Mouse (Mus musculus) spleen, postnatal 10 days (tissue): Measurements from ENCODE around the gene Sytl1.
A peak's percentile ranks its signal among the peaks of the same experiment; 100 is the strongest.

Experiments
- DNase-seq, 2 experiments: peaks; one replicate each; pipeline ENCODE4 v3.0.0; 2021 to 2022; ENCODE audit warnings: low spot score in 2 of 2

Gene Sytl1

DNA sequence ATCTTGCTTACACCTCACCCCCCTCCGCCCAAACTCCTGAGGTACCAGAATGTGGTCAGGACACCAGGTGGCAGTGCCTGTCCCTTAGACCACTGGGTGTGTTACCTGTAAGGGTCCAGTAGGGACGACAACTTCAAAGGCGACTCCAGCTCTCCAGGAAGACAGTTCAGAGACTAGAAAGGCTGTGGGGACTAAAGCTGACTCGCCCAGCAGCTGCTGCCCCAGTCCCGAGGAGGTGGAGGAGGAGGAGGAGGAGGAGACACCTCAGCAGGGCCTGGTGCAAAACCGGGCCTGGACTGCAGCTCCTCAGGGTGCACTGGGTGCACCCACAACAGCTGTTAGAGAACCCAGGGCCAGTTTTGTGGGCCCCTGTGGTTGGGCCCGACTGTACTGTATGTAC, at the start of gene Sytl1:
Sytl1 (minus strand) TSS at position 232 of the 400 bp plus-strand sequence.
- DNase-seq, result peak in 1 of 2 experiments; percentile 37

DNA sequence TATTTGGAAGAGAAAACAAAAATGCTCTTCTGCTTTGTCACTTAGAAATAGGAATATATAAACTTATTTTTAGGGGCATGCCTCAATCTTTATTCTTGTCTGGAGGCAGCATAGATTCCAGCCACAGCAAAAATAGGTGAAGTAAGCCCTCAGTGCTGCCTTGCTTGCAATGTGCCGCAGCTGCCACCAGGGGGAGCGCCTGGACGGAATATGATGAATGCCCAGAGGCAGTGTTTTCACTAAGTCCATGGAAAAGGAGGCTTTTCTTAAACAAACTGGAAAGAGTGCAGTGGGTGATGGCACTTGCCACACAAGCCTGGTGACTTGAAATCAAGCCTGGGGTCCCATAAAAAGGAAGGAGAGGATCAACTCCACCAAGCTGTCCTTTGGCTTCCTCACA, 47.0 kb upstream of the Sytl1 start:
- DNase-seq, result peak; percentile 90 to 92

DNA sequence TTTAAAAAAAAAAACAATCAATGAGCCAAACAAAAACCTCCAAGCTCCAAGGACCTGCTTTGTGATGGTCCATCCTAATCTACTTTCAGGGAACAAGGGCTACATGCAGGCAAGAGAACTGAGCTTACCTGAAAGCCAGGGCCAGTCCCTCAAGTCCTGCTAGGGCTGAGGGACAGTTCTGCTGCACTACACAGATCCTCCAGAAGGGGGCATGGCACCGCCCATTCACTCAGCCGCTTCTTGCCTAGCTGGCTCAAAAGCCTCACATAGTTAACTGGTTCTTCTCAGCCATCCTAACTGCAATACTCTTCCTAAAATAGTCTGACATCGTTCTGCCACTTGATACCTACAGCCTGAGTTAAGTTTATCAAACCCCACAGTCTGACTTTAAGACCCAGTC, 44.4 kb upstream of the Sytl1 start:
- peak; percentile 48 to 73 for DNase-seq

DNA sequence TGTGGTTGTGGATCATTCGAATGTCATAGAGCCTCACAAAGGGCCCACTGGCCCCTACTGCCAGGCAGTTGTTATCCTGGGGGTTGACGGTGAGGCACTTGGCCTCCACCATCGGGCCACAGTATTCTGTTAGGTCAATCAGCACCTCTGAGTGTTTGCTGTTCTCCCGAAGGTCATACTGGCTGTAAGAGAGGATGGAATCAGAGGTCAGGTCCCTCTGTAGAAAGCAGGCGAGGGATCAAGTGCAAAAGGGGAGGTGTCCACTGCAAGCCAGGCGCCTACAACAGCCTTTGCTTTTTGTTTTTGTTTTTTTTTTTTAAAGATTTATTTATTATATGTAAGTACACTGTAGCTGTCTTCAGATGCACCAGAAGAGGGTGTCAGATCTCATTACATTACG, 42.9 kb upstream of the Sytl1 start:
- DNase-seq, result no peak

DNA sequence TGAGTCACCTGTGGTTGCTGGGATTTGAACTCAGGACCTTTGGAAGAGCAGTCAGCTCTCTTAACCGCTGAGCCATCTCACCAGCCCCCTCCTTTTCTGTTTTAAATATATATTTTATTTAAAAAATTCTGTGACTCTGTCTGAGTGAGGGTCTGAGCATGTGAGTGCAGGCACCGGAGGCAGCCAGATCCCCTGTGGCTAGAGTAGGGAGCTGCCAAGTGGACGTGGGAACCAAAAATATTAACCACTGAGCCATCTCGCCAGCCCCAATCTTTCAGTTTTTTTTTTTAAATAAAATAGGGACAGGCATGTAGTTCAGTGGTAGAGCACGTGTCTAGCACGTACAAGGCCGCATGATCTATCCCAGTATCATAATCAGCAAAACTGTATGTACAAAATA, 41.9 kb upstream of the Sytl1 start:
- DNase-seq, result no peak

DNA sequence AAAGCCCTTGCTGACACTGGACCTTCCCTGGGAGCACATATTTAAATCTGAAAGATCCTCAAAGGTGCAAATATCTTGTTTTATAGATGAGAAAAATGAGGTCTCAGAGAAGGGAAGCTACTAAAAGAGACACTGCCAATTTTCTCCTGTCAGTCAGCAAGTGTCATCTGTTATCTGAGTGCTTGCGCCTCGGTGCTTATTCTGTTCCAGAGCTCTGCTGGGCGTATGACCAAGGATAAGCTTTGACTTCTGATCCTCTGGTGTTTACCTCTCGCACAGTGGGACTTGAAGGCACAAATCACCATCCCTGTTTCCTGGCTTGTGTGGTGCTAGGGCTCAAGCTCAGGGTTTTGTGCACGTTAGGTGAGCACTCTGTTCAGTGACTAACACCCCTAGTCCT, 39.8 kb upstream of the Sytl1 start:
- DNase-seq, result no peak

DNA sequence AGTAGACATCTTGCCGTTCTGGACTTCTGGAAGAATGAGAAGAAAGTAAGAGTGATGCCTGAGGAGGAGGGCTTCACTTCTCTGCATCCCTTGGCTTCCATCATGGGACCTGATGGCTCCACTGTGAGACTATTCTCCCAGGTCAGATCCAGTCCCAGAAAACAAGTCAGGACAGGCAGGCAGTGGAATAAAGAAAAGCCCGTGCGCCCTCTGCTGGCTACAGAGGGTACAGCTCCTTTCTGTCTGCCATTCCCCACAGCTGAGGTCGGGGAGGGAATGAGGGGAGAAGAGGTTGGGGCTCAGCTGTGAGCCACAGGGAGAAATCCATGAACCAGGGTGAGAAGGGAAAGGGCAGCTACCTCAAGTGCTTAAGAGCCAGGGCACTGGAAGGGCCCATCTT, 38.9 kb upstream of the Sytl1 start:
- peak; percentile 74 to 83 for DNase-seq

DNA sequence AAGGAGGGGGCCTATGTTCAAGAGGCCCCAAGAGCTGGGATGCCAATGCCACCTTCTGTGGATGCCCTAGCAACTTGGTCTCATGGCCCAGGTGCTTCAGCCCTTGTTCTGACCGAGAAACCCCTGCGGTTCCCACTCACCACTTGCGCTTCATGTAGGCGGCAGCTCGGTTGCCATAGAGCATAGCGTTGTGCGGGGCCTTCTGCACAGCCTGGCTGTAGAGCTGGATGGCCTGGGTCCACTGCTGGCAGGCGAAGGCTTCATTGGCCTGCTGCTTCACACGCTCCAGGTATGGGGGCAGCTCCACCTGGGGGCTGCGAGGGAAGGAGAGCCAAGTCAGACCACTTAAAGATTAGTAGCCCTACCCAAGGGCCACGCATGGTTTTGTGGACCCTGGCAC, 37.5 kb upstream of the Sytl1 start:
- DNase-seq, result no peak

DNA sequence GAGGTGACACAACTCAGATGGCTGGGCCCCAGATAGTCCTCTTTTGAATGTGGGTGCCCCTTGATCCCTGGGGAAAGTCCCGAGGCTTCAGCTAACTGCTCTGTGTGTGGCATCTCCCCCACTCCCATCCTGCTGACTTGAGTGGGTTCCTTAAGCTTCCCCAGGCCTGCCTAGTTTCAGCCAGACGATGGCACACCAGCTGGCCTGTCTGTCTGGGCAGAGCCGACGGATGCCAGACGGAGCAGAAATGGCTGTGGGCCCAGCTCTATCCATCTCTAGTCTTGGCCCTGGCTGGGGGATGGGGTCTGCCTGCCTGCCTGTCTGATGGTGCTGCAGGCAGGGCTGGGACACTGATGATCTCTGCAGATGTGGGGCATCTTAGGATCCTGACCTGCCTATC, 36.8 kb upstream of the Sytl1 start:
- no peak for DNase-seq

DNA sequence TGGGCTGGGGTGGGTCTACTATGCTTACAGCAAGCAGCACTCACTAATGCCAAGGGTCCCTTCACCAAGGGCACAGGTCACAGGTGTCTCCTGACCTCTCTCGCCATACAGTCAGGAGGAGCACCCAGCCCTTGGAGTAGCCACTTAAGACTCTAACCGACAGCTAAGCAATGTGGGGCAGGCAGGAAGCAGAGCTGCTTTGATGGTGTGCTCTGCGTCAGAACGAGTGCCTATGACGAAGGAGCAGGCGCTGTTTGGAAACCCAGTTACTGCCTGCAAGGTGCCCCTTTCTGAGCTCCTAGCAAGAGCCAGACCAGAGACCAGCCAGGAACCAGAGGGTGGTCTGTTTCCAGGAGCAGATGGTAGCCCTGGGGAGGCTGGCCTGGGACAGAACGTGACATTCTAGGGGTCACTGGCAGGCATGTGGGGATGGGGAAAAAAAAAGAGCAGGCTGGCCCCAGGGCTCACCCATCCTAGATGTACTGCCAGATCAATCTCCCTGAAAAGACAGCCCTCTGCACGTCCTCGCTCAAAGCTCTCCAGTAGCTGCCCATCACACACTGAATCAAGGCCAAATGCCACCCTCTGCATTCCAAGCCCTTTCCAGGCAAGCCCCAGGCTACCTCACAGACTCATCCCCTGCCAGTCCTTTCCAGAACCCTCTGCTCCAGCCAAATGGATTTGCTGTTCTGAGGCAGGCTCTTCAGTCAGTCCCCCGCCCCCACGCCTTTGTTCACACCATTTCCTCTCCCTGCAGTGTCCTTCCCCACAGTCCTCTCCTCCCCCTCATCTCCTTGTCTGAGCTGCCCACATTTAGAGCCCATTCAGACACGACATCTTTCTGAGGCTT, 35.8 kb upstream of the Sytl1 start:
- DNase-seq, result no peak

DNA sequence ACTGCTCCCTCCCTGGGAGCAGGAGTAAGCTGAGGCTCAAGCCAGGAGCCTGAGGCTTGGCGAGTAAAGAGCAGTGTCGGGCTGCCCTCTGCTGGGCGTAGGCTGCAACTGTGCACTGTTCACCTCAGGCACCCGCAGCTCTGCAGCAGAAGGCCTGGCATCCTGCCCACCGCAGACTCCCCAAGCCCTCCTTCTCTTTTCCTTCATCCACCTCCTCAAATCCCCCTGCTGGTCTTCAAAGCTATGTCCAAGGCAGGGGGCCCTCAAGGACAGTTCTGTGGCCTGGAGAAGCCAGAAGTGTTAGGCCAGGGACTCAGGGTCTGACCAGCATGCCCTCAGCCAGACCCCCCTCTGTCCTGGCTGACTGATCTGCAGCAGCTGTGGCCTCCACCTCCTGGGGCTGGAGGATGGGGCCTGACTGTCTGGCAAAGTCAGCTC, 34.9 kb upstream of the Sytl1 start:
- DNase-seq, result peak; percentile 68 to 82

DNA sequence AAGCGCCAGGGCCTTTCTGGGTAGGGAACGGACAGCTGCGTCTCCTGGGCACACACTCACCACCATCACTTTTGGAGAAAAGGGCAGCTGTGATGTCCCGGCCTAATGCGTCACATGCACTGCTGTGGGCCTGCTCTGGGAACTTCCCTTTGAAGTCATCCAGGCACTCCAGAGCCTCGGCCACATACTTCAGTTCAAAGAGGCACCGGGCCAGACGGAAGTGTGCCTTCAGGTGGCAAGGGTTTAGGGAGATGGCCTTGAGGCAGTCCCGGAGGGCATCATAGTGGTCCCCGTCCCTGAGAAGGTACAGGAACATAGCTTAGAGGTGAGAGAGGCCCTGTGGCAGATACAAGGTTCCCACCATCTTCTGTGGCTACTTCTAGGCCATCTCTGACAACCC, 34.4 kb upstream of the Sytl1 start:
- no peak for DNase-seq

DNA sequence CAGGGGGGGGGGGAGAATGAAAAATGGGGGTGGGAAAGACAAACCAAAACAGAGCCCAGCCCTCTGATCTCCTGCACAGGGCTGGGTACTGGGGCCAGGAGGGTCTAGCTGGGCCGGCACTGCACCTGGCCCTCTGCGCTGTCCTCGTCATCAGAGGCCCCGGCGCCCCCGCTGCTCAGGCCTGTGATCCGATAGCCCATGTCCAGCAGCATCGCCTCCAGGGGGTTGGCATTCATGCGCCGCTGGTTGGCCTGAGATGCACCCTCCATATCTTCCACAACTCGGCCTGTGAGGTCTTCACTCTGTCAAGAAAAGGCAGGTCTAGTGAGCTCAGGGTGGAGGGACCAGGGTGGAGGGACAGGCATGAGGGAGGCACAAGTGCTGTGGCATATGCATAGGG, 31.2 kb upstream of the Sytl1 start:
- no peak for DNase-seq

DNA sequence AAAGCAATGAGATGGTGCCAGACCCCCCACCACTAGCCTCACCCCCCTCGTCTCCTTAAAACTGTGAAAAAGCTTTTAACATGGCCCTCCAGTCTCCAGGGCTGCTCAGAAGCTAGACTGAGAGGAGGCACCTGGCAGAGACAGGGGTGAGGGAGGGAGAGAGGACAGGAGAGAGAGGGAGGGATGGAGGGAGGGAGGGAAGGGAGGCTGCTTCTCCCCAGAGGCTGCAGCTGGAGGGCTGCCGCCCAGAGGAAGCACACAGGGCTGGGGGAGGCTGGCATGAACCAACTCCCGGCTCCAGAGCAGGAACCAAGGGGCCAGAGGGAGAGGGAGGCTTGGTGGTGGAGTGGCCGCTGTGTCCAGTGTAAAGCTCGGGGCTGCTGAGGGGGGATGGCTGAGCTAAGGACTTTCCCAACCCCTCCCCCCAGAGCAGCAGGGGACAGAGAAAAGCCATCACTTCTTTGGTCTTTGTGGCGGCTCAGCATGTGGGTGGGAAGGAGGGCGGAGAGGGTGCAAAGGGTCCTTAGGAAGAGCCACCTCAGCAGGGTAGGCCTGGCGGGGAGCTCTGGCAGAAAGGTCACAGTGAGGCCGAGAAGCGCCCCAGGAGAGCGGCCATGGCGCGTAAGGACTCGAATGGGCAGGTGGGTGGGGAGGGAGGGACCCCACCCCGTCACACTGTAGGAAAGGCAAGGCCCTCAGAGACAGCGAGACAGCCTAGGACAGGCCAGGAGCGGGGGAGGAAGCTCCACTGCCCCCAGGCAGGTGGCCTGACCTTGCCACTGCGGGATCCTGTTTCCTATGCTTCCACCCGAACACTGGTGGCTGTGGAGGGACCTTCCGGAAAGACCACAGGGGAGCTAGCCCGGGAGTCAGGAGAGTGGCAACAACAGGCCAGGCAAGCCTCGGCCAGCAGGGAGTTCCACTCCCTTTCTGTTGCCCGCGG, 30.3 kb upstream of the Sytl1 start:
- DNase-seq, result no peak

DNA sequence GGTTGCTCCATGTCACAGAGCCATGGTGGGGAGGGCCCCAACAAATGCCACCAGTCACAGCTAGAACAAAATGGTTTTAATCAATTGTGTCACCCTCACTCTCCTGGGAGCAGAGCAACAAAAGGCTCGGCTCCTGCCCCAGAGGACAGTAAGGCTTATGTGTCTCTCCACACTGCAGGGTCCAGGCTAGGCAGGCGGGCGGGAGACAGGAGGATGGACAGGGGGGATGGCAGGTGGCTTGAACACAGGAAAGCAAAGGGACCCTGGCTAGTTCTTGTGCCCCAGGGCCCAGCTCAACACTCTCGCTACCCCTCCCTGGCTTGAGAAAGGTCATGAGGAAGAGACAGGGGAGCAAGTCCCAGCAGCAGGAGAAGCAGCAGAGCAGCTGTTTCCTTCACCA, 29.5 kb upstream of the Sytl1 start:
- no peak for DNase-seq

DNA sequence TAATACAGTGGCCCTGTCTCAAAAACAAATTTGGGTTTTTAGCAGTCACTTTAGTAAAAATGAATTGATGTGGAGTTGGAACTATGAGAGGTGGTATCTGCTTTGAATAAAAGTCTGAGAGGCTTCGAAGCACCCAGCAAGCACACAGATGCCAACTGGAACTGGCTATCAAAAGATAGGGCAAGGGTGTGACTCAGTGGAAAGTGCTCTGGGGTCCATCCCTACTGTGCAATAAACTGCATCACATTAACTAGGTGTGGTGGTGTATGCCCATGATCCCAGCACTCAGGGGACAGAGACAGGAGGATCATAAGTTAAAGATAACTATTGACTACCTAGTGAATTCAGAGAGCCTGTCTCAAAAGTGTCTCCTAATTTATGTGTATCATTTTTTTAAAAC, 28.3 kb upstream of the Sytl1 start:
- DNase-seq, result no peak

DNA sequence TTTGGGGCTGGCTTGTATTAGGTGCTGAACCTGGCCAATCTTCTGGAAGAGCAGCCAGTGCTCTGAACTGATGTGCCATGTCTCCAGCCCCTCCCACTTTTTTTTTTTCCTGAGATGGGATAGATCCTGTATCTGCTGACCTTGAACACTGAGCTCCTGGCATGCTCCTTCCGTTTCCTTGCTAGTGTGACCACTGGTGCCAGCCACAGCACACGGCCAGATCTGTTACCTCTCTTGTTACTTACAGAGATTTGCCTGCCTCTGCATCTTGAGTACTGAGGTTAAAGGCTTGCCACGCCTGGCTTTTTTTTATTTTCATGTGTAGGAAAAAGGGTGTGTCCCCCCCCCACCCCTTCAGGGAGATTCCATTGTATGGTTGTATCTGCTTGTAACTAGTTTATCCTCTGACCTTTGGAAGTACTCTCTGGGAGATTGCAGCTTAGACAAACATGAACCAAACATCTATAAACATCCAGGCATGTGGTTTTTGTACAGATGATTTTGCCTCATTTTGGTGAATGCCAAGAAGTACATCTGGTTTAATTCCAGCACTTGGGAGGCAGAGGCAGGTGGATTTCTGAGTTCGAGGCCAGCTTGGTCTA, 23.7 kb upstream of the Sytl1 start:
- DNase-seq, result no peak

DNA sequence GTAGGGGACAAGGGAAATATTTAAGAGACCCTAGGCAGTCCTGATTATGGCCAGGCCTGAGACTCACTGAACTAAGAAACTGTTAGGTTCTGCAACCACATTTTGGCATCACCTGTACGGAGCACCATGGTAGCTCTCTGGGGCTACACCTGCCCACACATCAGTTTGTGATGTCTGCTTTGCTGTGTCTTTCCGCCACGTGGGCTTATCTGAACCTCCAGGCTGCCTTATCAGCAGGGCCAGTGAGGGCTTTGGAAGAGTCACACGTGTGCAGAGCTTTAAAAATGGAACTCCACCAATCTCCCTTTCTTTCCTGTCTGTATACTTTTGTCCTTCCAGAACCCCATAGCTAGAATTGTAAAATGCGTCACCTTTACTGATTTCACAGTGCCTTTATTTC, 23.0 kb upstream of the Sytl1 start:
- DNase-seq, result peak in 1 of 2 experiments; percentile 77

DNA sequence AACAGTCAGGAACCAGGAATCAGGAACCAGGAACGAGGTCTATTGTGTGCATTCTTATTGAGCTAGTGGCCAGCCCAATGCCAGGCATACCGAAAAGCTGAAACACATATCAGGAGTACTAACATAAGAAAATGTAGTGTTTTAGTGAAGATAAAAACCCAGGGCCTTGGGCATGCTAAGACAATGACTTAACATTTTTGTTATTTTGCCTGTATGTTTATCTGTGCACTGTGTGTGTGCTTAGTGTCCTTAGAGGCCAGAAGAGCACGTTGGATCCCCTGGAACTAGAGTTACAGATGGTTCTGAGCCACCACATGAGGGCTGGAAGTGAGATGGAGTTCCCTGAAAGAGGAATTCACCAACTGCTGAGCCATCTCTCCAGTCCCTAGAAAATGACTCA, 22.4 kb upstream of the Sytl1 start:
- DNase-seq, result no peak

DNA sequence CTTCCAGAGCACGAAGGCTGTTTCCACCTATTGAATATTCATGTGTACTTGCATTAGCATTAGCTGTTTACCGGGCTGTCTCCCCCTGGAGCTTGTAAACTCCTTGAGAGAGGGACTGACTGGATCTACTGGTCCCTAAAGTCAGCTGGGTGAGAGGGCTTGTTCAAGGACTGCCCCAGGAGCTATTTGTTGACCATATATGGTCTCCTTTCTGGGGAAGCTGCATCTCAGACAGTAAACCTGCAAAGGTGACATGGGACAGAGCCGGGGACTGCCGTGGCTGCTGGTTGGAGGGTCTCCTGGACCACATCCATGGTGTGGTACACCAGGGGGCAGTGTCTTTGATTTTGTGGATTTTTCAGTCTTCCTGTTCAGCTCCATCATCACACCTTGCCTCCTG, 19.7 kb upstream of the Sytl1 start:
- DNase-seq, result no peak

DNA sequence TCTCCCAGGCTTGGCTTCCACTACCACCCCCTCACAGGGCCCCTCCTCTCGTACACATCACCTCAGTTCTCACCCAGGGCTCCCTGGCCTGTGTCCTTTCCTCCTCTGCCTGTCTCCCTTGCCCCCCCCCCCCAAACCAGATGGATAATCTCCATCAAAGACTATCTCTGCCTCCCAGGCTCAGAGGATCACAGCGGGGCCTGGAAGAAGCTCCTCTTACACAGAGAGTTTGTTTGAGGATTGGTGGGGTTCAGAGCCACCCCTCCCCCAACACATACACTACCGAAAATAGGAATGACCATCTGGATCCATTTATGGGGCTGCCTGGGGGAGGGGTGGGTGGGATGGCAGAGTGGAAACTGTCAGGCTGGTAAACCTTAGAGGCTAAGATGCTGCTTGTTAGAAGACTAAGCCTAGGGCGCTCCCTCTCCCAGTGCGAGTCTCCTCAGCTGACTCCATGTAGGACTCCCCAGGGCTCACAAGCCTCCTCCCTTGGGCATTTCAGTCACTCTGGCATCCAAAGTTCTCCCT, 19.1 kb upstream of the Sytl1 start:
- no peak for DNase-seq

DNA sequence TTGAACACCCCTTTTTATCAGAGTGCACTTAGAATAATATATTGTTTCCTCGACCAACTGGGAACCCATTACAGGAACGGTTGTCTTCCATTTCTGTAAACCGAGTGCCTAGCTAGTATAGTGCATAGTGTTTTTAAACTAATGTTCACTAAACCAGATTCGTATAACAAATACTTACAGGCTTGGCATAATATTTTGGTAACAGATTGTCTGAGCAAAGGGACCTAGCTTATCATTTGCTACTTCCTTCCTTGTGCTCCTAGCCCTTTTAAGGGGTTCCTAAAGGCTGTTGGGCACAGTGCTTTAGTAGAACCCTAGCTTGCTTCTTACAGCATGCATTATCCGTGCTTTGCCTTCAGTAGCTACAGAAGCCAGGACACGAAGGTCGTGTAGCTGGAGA, 18.6 kb upstream of the Sytl1 start:
- DNase-seq, result no peak
